Mouse (Mus musculus) gastrocnemius, postnatal 36 days (tissue): ENCODE results near the gene Pih1d1. TPM values are rescaled to one million over a fixed set of nuclear protein-coding genes. Genes with fewer than 3 reads are reported as not detected.
"Not testable (repeated sequence)": the region's sequence is repeated elsewhere in the genome, so short reads cannot be mapped to it uniquely, and the experiment has no call there.

Source experiments
- DNase-seq, 2 experiments: peaks; one replicate each; pipeline ENCODE4 v3.0.0; 2022
- intact Hi-C: fragments of 180-260 bp; cut with DNase I; formaldehyde crosslinking; loops from one replicate; pipeline ENCODE4 v1.15.1; 2025
- long read RNA-seq, 2 experiments: library from polyadenylated mRNA; stranded (forward); transcript quantifications; one replicate each; pipeline ENCODE4 v2.0.0; 2021
- total RNA-seq, 2 experiments: library from RNA; stranded (reverse); gene quantifications; 2 replicates each; pipeline ENCODE4 v1.2.3; 2021

Pih1d1 gene
- total RNA-seq, result 10 to 100 TPM; 28.6 to 36.2 TPM
- long read RNA-seq, experiment 1, transcript Pih1d1-201 (10 exons, 1,185 nt), result major isoform, 8 of 24 reads
- long read RNA-seq, experiment 1, transcript Pih1d1-206 (10 exons, 1,077 nt), result minor isoform, 7 of 24 reads
- long read RNA-seq, experiment 1, partial matches to known transcripts, result 4 of 24 reads
- long read RNA-seq, experiment 1, other reads (novel, unspliced or antisense), result 4 of 24 reads
- long read RNA-seq, experiment 2, transcript Pih1d1-201 (10 exons, 1,185 nt), result major isoform, 21 of 47 reads
- long read RNA-seq, experiment 2, transcript Pih1d1-206 (10 exons, 1,077 nt), result minor isoform, 12 of 47 reads
- long read RNA-seq, experiment 2, partial matches to known transcripts, result 8 of 47 reads
- long read RNA-seq, experiment 2, other reads (novel, unspliced or antisense), result 4 of 47 reads

GRCm38 (mm10) chr7:45154096-45154992 is at the start of gene Pih1d1, which contains the start of gene Aldh16a1:
TSS of gene Pih1d1 (plus strand) at chr7:45154303.
TSS of gene Aldh16a1 (minus strand) at chr7:45154584.
- intact Hi-C loops, result no loop called here
- peak; percentile 96 for DNase-seq

- intact Hi-C loops, result no loop called here
- DNase-seq, result no peak
Observed at GRCm38 (mm10) chr7:45104941-45105340, 49.2 kb upstream of the Pih1d1 start.

- intact Hi-C loops, result no loop called here
- no peak for DNase-seq
Observed at GRCm38 (mm10) chr7:45105491-45105890, 48.6 kb upstream of the Pih1d1 start.

- no peak for DNase-seq
- intact Hi-C loops, result no loop called here
Observed at GRCm38 (mm10) chr7:45106441-45106840, 47.7 kb upstream of the Pih1d1 start.

GRCm38 (mm10) chr7:45107052-45107645 is 47.0 kb upstream of the Pih1d1 start:
- intact Hi-C loops, result no loop called here
- DNase-seq, result no peak

GRCm38 (mm10) chr7:45110089-45110488 is 44.0 kb upstream of the Pih1d1 start:
- DNase-seq, intact Hi-C loops: not testable (repeated sequence)

GRCm38 (mm10) chr7:45111940-45112339 is 42.2 kb upstream of the Pih1d1 start:
- intact Hi-C loops, result no loop called here
- DNase-seq, result no peak

- intact Hi-C loops, result no loop called here
- DNase-seq, result no peak
Observed at GRCm38 (mm10) chr7:45112529-45112928, 41.6 kb upstream of the Pih1d1 start.

- intact Hi-C loops, result no loop called here
- DNase-seq, result no peak
Observed at GRCm38 (mm10) chr7:45113476-45113875, 40.6 kb upstream of the Pih1d1 start.

- intact Hi-C loops, result no loop called here
- no peak for DNase-seq
Observed at GRCm38 (mm10) chr7:45117566-45117965, 36.5 kb upstream of the Pih1d1 start.

GRCm38 (mm10) chr7:45118336-45118735 is 35.8 kb upstream of the Pih1d1 start:
- DNase-seq, result no peak
- intact Hi-C loops, result no loop called here

- DNase-seq, result no peak
- intact Hi-C loops, result loop anchor here (5.0 kb wide), 1 partner anchor 38 kb away; no protein-coding TSS in a partner anchor
Observed at GRCm38 (mm10) chr7:45119780-45120709, 34.1 kb upstream of the Pih1d1 start.

GRCm38 (mm10) chr7:45121404-45121803 is 32.7 kb upstream of the Pih1d1 start:
- peak; percentile 45 to 52 for DNase-seq

GRCm38 (mm10) chr7:45121966-45122365 is 32.1 kb upstream of the Pih1d1 start:
- DNase-seq, result no peak
- intact Hi-C loops, result loop anchor here (5.0 kb wide), 1 partner anchor 40 kb away; no protein-coding TSS in a partner anchor

More at GRCm38 (mm10) chr7:45121404-45121803, 32.7 kb upstream of the Pih1d1 start:
- intact Hi-C loops, result loop anchor here (5.0 kb wide), 1 partner anchor 39 kb away; no protein-coding TSS in a partner anchor

- DNase-seq, result no peak
- intact Hi-C loops, result loop anchor here (5.0 kb wide), 1 partner anchor 40 kb away; no protein-coding TSS in a partner anchor
Observed at GRCm38 (mm10) chr7:45122561-45123185, 31.4 kb upstream of the Pih1d1 start.

GRCm38 (mm10) chr7:45123186-45123570 is 30.9 kb upstream of the Pih1d1 start:
- DNase-seq, result no peak
- intact Hi-C loops, result loop anchor here (5.0 kb wide), 1 partner anchor 41 kb away; no protein-coding TSS in a partner anchor

GRCm38 (mm10) chr7:45124224-45125143 is 29.6 kb upstream of the Pih1d1 start, which contains the start of gene Rps11:
TSS of gene Rps11 (minus strand) at chr7:45124439.
- intact Hi-C loops, result loop anchor here (5.0 kb wide), 1 partner anchor 42 kb away; no protein-coding TSS in a partner anchor
- peak; percentile 96 to 99 for DNase-seq

GRCm38 (mm10) chr7:45125144-45125600 is 28.9 kb upstream of the Pih1d1 start:
- DNase-seq, result no peak
- intact Hi-C loops, result no loop called here
